Mouse (Mus musculus): ENCODE measurements at regions not wholly inside any gene's neighbourhood (a gene's known extent, or its start where the extent isn't known, plus 50 kb on each side); places are given as distances from the start of the nearest gene placed in this dataset.

GRCm38 (mm10) chr16:31597965-31598364 lies 65.3 kb upstream of the Dlg1 start:
- no peak for DNase-seq (ENCODE audit: low spot score)

GRCm38 (mm10) chr16:31598409-31598988 lies 64.7 kb upstream of the Dlg1 start:
- no peak for DNase-seq (ENCODE audit: low spot score)

- DNase-seq (ENCODE audit: low spot score): no peak
Measured at GRCm38 (mm10) chr16:31598989-31599421, 64.2 kb upstream of the Dlg1 start.

GRCm38 (mm10) chr16:31601278-31601677 lies 62.0 kb upstream of the Dlg1 start:
- DNase-seq (ENCODE audit: low spot score): no peak

GRCm38 (mm10) chr16:31603185-31603584 lies 60.1 kb upstream of the Dlg1 start:
- no peak for DNase-seq (ENCODE audit: low spot score)

GRCm38 (mm10) chr16:31606389-31607177 lies 56.7 kb upstream of the Dlg1 start:
- DNase-seq (ENCODE audit: low spot score): no peak

GRCm38 (mm10) chr16:31608964-31609363 lies 54.3 kb upstream of the Dlg1 start:
- no peak for DNase-seq (ENCODE audit: low spot score)

GRCm38 (mm10) chr16:31609394-31610172 lies 53.7 kb upstream of the Dlg1 start:
- no peak for DNase-seq (ENCODE audit: low spot score)
